Mouse (Mus musculus) thymus, postnatal 10 days (tissue): ENCODE measurements around the gene Atp2a3.

Source experiments
- DNase-seq, 2 experiments: peaks; one replicate each; pipeline ENCODE4 v3.0.0; 2021; ENCODE audit warnings: low spot score in 2 of 2

Gene Atp2a3

DNA sequence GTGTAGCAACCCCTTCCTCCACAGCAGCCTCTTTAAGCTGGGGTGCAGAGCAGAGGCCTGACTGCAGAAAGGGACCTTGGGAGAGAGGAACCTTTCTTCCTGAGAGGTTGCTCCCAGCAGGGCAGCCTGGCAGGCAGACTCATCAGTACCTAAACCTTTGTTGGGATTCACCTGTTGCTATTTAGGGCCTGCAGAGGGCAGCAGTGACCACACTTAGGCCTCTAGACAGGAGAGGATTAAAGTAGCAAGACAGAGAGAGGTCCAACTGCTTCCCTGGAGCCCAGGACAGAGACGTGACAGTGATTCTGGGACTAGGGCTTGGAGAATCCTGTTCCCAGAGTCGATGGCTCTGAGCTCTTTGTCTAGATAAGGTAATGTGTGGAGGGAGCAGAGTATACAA, 45.4 kb downstream of the Atp2a3 start:
- DNase-seq, result peak; percentile 31 to 56

GRCm38 (mm10) chr11:73007113-73007512, 46.1 kb downstream of the Atp2a3 start:
- no peak for DNase-seq

DNA sequence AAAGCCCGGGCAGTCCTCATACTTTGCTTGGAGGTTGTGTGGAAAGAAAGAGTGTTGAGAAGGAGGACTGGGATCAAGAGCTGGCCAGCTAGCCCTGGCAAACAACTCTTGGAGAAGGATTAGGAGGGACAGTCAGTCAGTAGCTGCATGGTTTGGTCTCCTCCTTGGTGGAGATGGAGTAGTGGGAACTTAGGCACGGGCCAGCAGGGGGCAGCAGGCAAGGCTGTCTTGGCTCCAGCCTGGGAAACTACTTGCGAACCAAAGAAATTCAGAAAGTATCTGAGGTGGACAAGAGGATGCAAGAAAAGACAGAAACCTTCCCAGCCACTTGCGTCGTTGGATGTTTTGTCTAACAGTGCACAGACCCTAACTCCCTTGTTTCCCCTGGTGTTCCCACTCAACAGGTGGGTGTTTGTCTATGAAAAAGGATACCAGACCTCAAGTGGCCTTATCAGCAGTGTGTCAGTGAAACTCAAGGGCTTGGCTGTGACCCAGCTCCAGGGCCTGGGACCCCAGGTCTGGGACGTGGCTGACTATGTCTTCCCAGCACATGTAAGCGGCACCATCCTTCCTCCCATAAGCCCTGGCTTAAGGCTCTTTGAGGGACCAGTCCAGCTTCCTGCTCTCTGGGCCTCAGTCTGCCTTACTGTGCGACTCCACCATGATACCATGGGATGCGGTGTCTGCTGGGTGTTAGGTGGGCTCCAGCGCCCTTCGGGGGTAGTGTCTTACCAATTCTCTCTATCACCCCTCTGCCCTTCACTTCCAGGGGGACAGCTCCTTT, 46.9 kb downstream of the Atp2a3 start:
- DNase-seq, result peak; percentile 57 to 83

DNA sequence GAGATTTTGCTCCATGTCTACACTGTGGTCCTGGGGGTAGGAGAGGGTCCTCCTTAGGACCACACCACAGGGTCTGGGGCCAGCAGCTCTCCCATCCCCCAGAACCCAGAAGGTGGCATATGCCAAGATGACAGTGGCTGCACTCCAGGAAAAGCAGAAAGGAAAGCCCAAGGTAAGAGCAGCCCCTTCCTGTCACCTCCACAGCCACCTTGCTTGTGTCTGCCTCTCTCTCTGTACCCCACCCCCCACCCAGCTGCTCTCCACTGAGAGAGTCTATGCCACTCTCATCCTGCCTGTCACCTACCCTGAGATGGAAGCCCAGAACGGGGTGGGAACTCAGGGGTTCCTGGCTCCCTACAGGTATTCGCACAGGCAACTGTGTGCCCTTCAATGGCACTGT, 47.9 kb downstream of the Atp2a3 start:
- peak; percentile 47 to 55 for DNase-seq

DNA sequence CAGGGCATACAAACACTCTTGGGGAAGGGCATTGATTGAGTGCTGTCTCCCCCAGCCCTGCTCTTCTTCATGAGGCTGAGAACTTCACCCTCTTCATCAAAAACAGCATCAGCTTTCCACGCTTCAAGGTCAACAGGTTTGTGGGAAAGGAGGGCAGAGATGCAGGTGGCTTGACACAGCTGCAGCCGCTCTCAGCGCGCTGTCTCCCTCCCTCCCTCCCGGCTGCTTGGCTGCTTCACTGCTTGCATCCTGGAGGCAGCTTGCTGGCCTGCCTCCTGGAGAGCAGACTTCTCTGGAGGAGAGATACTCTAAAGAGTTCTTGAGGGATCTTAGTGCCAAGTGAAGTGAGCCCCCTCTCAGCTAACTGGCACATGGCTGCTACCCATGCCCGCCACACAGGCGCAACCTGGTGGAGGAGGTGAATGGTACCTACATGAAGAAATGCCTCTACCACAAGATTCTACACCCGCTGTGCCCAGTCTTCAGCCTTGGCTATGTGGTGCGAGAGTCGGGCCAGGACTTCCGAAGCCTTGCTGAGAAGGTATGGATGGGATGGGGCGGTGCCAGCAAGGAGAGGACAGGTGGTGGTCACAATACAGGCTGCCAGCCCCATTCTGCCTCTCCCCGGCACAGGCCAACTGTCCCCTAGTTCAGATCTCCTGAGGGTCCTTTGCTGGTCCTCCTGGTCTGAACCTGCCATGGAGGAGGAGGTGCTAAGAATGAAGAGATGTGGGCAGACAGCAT, 48.7 kb downstream of the Atp2a3 start:
- DNase-seq, result peak; percentile 66 to 74

- DNase-seq, result no peak
Observed at GRCm38 (mm10) chr11:73013981-73014380, 53.0 kb downstream of the Atp2a3 start.

DNA sequence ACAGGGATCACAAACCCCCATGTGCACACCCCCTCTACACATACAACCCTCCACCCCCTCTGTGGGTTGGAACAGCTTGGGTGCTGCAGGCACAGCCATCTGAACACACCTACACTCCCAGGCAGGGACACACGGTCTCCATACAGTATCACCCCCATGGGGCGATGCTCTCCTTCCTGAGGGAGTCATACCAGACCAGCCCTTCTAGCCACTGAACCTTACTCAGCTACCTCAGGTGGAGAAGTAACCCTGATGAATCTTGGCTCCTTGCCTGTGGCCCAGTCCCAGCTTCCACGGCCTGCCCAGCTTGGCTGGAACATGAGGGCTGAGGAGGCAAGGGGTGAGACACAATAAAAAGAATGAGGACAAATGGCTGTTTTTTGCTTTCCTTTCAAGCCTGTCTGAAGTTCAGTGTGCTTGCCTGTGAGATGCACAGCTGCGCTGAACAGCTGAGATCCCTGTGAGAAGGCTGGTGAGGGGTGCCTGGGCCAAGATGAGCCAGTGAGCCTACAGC, 53.9 kb downstream of the Atp2a3 start:
- peak; percentile 63 to 74 for DNase-seq

GRCm38 (mm10) chr11:73015391-73016102, 54.6 kb downstream of the Atp2a3 start:
- DNase-seq, result no peak

GRCm38 (mm10) chr11:73016103-73016420, 55.1 kb downstream of the Atp2a3 start:
- no peak for DNase-seq

- peak; percentile 94 to 95 for DNase-seq
Observed at GRCm38 (mm10) chr11:73018471-73019146, 57.6 kb downstream of the Atp2a3 start, which contains the start of gene Camkk1. TSS of gene Camkk1 (plus strand) at chr11:73019008.

- DNase-seq, result peak; percentile 92 to 95
Observed at GRCm38 (mm10) chr11:73019147-73019795, 58.3 kb downstream of the Atp2a3 start.

DNA sequence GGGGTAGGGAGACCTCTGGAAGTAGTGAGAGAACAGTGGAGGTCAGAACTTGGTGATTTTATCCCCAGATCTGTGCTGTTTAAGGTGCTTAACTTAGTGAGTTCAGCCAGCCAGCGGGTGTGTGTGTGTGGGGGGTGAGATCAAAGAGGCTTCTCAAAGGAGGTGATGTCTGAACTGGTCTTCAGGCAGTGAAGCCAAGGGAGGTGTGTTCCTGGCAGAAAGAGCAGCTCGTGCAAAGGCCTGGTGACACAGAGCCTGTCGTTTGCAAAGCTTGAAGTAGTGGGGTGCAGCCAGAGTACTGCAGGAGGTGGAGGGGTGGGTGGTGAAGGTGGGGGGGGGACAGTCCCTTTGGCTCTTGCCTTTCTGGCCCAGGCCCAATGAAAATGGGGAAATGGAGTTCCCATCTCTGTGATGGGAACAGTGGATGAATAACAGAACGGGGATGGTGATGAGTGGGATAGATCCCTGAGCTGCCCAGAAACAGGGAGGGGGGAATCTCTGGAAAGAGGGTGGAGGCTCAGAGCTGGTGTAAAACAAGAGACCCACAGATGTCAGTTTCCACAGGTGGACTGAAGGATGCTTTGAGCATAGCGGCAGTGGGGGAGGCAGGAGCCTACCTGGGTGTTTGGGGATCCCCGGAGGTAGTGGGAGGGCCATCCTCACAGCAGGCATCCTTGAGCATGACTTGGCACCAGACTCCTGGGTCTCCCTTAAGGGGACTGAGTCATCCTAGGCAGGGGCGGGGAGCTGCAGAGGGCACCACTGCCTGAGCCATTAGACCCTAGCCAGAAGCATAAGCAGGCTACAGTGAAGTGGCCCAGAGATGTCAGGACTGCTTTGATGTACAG, 60.2 kb downstream of the Atp2a3 start:
- no peak for DNase-seq

GRCm38 (mm10) chr11:73023099-73023498, 62.1 kb downstream of the Atp2a3 start:
- DNase-seq, result no peak

DNA sequence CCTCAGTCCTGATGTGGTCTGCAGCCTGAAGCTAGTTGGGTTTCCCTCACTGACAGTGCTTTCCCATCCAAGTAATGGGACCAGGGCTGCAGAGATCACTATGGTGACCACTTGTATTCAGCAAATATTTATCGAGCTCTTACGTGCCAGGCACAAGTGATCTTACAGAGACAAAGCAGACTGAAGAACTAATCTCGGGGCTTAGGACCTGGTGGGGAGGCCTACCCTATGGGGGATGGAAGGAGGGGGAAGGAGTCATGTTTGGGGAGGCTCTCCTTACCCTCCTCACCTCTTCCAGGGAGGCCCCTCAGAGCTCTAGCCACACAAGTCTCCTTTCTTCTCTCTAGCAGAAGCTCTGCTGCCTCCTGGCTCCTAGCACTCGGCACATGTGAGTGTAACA, 62.9 kb downstream of the Atp2a3 start:
- no peak for DNase-seq

DNA sequence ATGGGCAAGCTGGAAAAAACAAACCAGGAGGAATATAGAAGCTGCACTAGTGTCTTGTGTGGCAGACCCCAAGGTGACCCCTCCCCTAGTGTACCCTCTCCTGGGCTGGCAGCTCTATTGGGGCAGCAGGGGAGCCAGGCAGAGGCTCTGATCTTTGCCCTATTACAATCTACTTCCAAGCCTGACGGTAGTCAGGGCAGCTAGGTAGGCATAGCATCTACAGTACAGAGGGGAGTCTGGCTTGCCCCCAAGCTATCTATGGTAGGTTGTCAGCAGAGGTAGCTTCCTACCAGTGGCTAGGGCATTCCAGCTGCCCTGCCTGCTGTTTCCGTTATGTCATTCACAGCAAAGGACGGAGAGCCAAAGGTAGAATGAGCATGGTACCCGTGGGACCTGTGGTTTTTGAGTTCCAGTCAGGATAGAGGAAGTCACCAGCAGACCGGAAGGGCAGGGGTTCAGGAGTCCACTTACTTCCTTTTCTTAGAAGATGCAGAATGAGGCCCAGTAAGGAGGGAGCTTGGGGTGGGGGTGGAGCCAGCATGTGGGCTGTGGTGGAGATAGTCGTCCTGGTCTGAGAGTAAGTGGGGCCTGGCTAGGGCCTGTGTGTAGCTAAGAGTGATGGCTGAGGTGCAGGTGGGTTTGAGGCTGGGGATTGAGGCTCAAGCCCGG, 63.4 kb downstream of the Atp2a3 start:
- no peak for DNase-seq

- DNase-seq, result no peak
Observed at GRCm38 (mm10) chr11:73026961-73027360, 66.0 kb downstream of the Atp2a3 start.

DNA sequence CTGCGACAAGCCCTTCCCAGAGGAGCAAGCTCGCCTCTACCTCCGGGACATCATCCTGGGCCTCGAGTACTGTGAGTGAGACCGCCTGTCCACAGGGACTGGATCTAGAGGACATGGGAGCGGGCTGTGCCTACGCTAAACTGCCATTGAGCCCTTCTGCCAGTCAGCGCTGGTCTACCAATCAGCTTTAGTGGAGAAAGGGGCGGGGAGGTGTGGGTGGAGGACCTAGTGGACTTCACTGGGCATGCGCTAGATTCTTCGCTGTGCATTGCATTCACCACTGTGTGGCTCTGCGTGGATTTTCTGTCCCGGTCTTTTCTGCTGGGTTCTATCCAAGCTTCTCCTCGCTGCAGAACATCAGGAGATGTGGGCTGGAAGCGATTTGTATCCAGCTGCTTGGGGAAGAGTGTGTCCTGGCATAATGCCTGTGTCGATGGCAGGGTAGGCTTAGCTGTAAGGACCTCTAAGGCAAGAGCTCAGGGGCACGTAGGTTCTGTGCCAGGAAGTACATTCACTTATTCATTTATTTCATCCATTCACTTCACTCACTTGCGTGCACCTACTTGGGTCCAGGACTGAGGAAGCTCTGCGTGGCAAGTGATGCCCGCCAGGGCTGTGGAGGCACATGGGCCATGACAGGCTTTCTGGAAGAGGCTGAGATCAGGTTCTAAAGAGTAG, 70.0 kb downstream of the Atp2a3 start:
- DNase-seq, result peak in 1 of 2 experiments; percentile 42

GRCm38 (mm10) chr11:73031536-73031935, 70.6 kb downstream of the Atp2a3 start:
- DNase-seq, result no peak

- no peak for DNase-seq
Observed at GRCm38 (mm10) chr11:73036077-73036476, 75.1 kb downstream of the Atp2a3 start.
